Mouse (Mus musculus) kidney, embryonic 15.5 days (tissue): ENCODE data around the gene Plpp3. TPM values are rescaled to one million over a fixed set of nuclear protein-coding genes. Genes with fewer than 3 reads are reported as not detected.

ENCODE experiments used
- ATAC-seq: fragments of 200-750 bp; cut with Nextera tagmentation; replicated peaks from 2 replicates; pipeline ENCODE4 v1.8.0; 2017; ENCODE audit warnings: moderate TSS enrichment; ENCODE audit not compliant: low FRiP score
- H3K27ac ChIP-seq: fragments of 300-500 bp; sonication (generic); 2 replicates; pipeline ENCODE4 v1.5.1; 2015; ENCODE audit warnings: mild to moderate bottlenecking, inconsistent platforms
- H3K27me3 ChIP-seq: fragments of 300-500 bp; sonication (generic); 2 replicates; pipeline ENCODE4 v1.6.1; 2015; ENCODE audit warnings: inconsistent platforms
- H3K36me3 ChIP-seq: fragments of 300-500 bp; sonication (generic); 2 replicates; pipeline ENCODE4 v1.6.1; 2015; ENCODE audit warnings: inconsistent platforms
- H3K4me1 ChIP-seq: fragments of 300-500 bp; sonication (generic); 2 replicates; pipeline ENCODE4 v1.6.1; 2015; ENCODE audit warnings: inconsistent platforms
- H3K4me2 ChIP-seq: fragments of 300-500 bp; sonication (generic); 2 replicates; pipeline ENCODE4 v1.6.1; 2015; ENCODE audit warnings: moderate library complexity, mild to moderate bottlenecking, inconsistent platforms
- H3K4me3 ChIP-seq: fragments of 300-500 bp; sonication (generic); replicated peaks from 2 replicates; pipeline ENCODE4 v1.5.1; 2015; ENCODE audit warnings: mild to moderate bottlenecking, inconsistent platforms
- H3K9ac ChIP-seq: fragments of 300-500 bp; sonication (generic); 2 replicates; pipeline ENCODE4 v1.6.1; 2015; ENCODE audit warnings: mild to moderate bottlenecking, inconsistent platforms
- H3K9me3 ChIP-seq: fragments of 300-500 bp; sonication (generic); replicated peaks from 2 replicates; pipeline ENCODE4 v1.6.1; 2016; ENCODE audit warnings: inconsistent platforms
- WGBS: fragments of 180-500 bp; shearing (Covaris S2); methylation state at CpG from one replicate; pipeline ENCODE4 v1.1.7; 2015; ENCODE audit warnings: mixed read lengths; 5-methylcytosine and 5-hydroxymethylcytosine counted together
- polyA plus RNA-seq: library from polyadenylated mRNA; unstranded; fragments of >200 nt; fragmentation: Nextera tagmentation; extraction: Ambion mirVana; gene quantifications from 2 replicates; pipeline ENCODE4 v1.2.1, GENCODE M21; 2015

Gene Plpp3
- polyA plus RNA-seq, 1 experiment from 2014 or later = 65.5 TPM

- Histone ChIP-seq H3K4me3 (no peak overlapping the region), H3K9ac (no peak overlapping the region), H3K27me3 (no peaks in the 10 kb centered on the region), H3K9me3 (no peaks in the 10 kb centered on the region), H3K4me1 (no peaks in the 10 kb centered on the region), H3K4me2 (no peak overlapping the region), H3K36me3 (peaks cover 63% of the 10 kb centered on the region), H3K27ac (no peak overlapping the region)
- ATAC-seq = 0 out of 2 replicates have a peak, but pooled peaks have one; percentile 15
- 85% methylated on average over 8 of the region's 8 CpGs for WGBS
These were observed 73.0 kb downstream of the Plpp3 start for GRCm38 (mm10) chr4:105230127-105230526.

- H3K9me3 ChIP-seq = no peaks in the 10 kb centered on the region
- H3K27me3 ChIP-seq = no peaks in the 10 kb centered on the region
- no peaks in the 10 kb centered on the region for H3K36me3 ChIP-seq
- peaks cover 5% of the 10 kb centered on the region for H3K4me1 ChIP-seq
- H3K27ac ChIP-seq = no peak overlapping the region
- no peak overlapping the region for H3K4me3 ChIP-seq
- H3K9ac ChIP-seq = no peak overlapping the region
- 85% methylated on average over 7 of the region's 7 CpGs for WGBS
- ATAC-seq = no peak
- H3K4me2 ChIP-seq = no peak overlapping the region
These were observed 83.1 kb downstream of the Plpp3 start for GRCm38 (mm10) chr4:105240233-105240632.

DNA sequence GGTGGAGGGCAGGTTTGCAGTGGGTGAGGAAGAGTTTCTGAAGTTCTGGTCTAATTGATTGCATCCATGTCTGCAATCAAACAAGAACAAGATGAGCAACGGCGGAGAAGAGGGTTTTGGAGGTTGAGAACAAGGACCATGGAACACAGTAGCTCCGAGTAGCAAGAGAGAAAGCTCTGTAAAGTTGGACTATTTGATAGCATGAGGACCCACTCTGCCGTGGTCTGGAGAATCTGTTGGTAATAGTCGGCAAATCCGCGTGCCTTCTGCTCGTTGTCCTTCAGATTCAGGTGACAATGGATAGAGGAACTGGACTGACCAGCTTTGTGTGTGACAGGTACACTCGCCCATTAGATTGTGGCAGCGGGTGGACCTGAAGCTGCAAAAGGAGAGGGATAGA lies 87.8 kb downstream of the Plpp3 start:
- H3K4me2 ChIP-seq = peak overlapping the region; percentile 63
- H3K9ac ChIP-seq = no peak overlapping the region
- ATAC-seq = no peak
- 70% methylated on average over 10 of the region's 10 CpGs for WGBS
- peaks cover 19% of the 10 kb centered on the region for H3K4me1 ChIP-seq
- H3K27ac ChIP-seq = no peak overlapping the region
- H3K36me3 ChIP-seq = no peaks in the 10 kb centered on the region
- no peak overlapping the region for H3K4me3 ChIP-seq
- H3K27me3 ChIP-seq = 0 out of 2 replicates have a peak, but pooled peaks cover 4% of the 10 kb centered on the region
- no peaks in the 10 kb centered on the region for H3K9me3 ChIP-seq

DNA sequence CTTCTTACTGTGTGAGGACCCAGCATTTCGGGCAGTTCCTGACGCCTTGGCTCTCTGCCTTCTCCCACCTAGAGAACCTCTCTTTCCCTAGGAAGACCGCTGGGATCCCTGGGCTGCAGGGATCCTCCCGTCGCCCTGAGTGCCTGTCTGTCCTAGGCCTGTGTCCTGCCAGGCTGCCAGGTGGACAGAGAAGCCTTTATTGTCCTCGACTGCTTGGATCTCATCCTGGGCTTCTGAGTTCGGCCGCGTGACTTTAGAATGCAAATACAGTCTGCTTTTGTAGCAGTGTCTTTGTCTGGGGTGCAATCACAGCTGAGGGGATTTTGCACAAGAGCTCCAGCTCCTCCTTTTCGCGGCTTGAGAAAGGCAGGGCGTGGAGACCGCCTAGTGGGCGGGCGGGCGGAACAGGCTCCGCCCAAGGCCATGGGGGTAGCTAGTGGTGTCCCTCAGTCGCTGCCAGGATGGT lies 88.4 kb downstream of the Plpp3 start:
- H3K27me3 ChIP-seq = 0 out of 2 replicates have a peak, but pooled peaks cover 4% of the 10 kb centered on the region
- no peaks in the 10 kb centered on the region for H3K9me3 ChIP-seq
- H3K4me1 ChIP-seq = peaks cover 19% of the 10 kb centered on the region
- peak; percentile 81; the same call in 1 of the 2 replicates for ATAC-seq
- H3K36me3 ChIP-seq = no peaks in the 10 kb centered on the region
- 4% methylated on average over 18 of the region's 18 CpGs for WGBS
- 0 out of 2 replicates have a peak overlapping the region, but pooled peaks have one; percentile 11 for H3K27ac ChIP-seq
- peak overlapping the region; percentile 28 for H3K4me3 ChIP-seq
- peak overlapping the region; percentile 63 for H3K4me2 ChIP-seq
- H3K9ac ChIP-seq = peak overlapping the region; percentile 47

- Histone ChIP-seq H3K4me3 (no peak overlapping the region), H3K36me3 (no peaks in the 10 kb centered on the region), H3K27me3 (0 out of 2 replicates have a peak, but pooled peaks cover 4% of the 10 kb centered on the region), H3K9ac (no peak overlapping the region), H3K4me1 (peaks cover 19% of the 10 kb centered on the region), H3K27ac (no peak overlapping the region), H3K4me2 (no peak overlapping the region), H3K9me3 (no peaks in the 10 kb centered on the region)
- 79% methylated on average over 7 of the region's 7 CpGs for WGBS
- no peak for ATAC-seq
These were observed 89.2 kb downstream of the Plpp3 start for GRCm38 (mm10) chr4:105246331-105246730.

- Histone ChIP-seq H3K4me1 (peaks cover 28% of the 10 kb centered on the region), H3K4me3 (no peak overlapping the region), H3K27ac (no peak overlapping the region), H3K9ac (no peak overlapping the region), H3K36me3 (no peaks in the 10 kb centered on the region), H3K27me3 (0 out of 2 replicates have a peak, but pooled peaks cover 4% of the 10 kb centered on the region), H3K9me3 (no peaks in the 10 kb centered on the region), H3K4me2 (no peak overlapping the region)
- 79% methylated on average over 1 of the region's 1 CpGs for WGBS
- no peak for ATAC-seq
These were observed 91.0 kb downstream of the Plpp3 start for GRCm38 (mm10) chr4:105248161-105248560.

DNA sequence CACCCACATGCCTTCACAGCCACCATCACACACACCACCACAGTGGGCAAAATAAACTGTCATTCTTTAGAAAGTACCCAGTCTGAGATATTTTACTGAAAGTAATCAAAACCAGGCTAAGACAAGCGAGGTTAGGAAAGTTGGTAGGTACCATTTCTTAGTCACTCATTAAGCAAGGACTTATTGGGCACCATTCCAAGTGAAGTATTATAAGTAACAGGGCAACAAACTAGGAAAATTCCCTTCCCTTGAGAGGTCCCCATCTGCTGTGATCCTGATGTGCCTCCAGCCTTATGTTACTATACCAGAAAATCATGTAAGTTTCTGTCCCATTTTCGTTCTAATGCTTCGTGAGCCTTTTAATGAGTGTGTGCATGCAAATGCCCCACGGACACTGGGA lies 92.1 kb downstream of the Plpp3 start:
- Histone ChIP-seq H3K27me3 (0 out of 2 replicates have a peak, but pooled peaks cover 4% of the 10 kb centered on the region), H3K9ac (no peak overlapping the region), H3K36me3 (no peaks in the 10 kb centered on the region), H3K4me1 (peaks cover 31% of the 10 kb centered on the region), H3K27ac (peak overlapping the region; percentile 45), H3K4me3 (no peak overlapping the region), H3K9me3 (no peaks in the 10 kb centered on the region), H3K4me2 (no peak overlapping the region)
- WGBS = 86% methylated on average over 4 of the region's 4 CpGs
- ATAC-seq = no peak; the same call in 1 of the 2 replicates

DNA sequence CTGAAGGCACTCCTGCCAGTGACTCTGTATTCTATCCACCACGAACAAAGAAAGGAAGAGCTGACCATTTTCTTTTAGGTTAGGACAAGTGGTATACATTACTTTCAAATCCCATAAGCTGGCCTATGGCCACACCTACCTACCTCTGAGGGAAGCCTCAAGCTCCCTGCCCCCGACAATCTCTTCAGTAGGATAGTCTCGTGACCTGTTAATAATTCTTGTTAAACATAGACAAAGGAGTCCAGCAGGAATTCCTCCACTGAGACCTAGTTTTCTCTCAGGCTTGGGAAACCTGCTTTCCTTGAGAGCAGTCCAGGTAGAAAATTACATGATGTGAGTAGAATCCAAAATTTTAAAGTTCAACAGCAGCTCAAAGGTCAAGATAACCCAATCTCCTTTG lies 93.8 kb downstream of the Plpp3 start:
- 84% methylated on average over 3 of the region's 3 CpGs for WGBS
- ATAC-seq = 0 out of 2 replicates have a peak, but pooled peaks have one; percentile 40
- no peak overlapping the region for H3K9ac ChIP-seq
- H3K4me3 ChIP-seq = no peak overlapping the region
- no peaks in the 10 kb centered on the region for H3K9me3 ChIP-seq
- H3K4me2 ChIP-seq = no peak overlapping the region
- H3K27ac ChIP-seq = 0 out of 2 replicates have a peak overlapping the region, but pooled peaks have one; percentile 27
- 0 out of 2 replicates have a peak, but pooled peaks cover 4% of the 10 kb centered on the region for H3K27me3 ChIP-seq
- no peaks in the 10 kb centered on the region for H3K36me3 ChIP-seq
- H3K4me1 ChIP-seq = peaks cover 19% of the 10 kb centered on the region; the same call in 1 of the 2 replicates

- H3K27me3 ChIP-seq = no peaks in the 10 kb centered on the region
- no peaks in the 10 kb centered on the region for H3K9me3 ChIP-seq
- H3K4me3 ChIP-seq = no peak overlapping the region
- 73% methylated on average over 3 of the region's 3 CpGs for WGBS
- no peak overlapping the region for H3K4me2 ChIP-seq
- no peaks in the 10 kb centered on the region for H3K36me3 ChIP-seq
- H3K27ac ChIP-seq = no peak overlapping the region
- no peak for ATAC-seq
- H3K9ac ChIP-seq = no peak overlapping the region
- peaks cover 14% of the 10 kb centered on the region; the same call in 1 of the 2 replicates for H3K4me1 ChIP-seq
These were observed 94.9 kb downstream of the Plpp3 start for GRCm38 (mm10) chr4:105252044-105252443.

DNA sequence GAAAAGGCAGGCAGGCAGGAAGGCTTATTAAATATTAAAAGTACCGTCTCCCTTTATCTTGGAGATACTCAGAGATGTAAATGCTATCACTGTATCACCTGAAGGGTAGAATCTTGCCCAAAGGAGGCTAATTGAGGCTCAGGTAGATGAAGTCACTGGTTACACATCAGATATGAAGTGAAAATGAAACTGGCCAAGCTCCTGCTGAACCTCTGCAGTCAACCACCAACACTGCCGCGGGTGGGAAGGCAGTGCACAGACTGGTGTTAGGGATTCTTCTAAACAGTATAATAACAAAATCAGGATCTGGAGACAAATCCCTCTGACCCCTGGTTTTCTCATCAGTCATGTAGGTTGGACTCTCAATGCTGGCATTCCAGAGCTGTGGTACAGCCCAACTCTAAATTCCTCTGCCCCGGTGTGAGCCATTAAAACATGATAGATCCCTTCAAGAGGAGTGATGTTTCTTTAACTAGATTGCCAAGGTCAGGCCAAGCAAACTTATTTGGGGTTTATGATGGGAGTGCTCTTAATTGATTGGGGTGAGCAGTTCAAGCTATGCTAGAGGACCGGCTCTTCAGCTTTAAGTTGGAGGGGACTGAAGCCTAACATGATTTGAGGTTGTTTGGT lies 95.5 kb downstream of the Plpp3 start:
- Histone ChIP-seq H3K4me2 (no peak overlapping the region), H3K4me1 (peaks cover 14% of the 10 kb centered on the region; the same call in 1 of the 2 replicates), H3K4me3 (no peak overlapping the region), H3K27ac (no peak overlapping the region), H3K36me3 (no peaks in the 10 kb centered on the region), H3K9ac (no peak overlapping the region), H3K9me3 (no peaks in the 10 kb centered on the region), H3K27me3 (no peaks in the 10 kb centered on the region)
- ATAC-seq = no peak
- 35% methylated on average over 5 of the region's 5 CpGs for WGBS

DNA sequence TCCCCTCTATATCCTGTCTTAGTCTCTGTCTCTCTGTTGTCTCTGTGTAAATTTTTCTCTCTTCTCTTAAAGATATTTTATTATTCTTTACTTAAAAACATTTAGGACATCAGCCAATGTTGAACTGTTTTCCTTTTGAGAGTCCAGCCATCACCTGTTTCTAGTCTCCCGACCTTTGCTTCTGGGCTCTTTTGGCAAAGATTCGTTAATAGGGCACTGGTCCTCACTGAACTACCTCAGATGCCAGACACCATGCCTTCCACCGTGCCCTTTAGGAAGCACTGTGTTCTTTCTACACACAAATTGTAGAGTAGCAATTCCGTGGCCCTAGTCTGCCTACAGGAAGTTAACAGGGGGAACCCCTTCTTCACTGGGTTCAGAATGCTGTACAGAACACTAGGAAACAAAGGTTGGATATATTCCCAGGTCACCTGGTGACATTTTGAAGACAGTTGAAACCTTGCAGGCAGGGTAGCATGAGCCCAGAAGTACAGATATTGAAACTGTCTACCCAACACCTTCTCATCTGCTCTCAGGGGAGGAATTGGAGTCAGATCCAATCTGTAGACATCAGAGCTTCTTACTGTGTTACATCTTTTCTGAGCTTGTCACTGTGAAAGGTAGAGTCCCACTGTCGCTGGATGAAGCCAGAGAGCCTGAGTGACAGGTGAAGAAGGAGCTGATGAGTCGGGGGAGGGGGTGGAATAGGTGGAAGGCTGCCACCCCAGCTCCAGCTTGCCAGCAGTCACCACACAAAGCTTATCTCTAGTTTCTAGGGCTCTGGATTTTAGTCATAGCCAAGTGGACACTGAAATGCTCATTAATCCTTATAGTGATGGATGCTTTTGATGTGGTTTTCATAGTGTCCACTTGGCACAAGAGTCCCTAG lies 96.5 kb downstream of the Plpp3 start:
- 73% methylated on average over 6 of the region's 6 CpGs for WGBS

DNA sequence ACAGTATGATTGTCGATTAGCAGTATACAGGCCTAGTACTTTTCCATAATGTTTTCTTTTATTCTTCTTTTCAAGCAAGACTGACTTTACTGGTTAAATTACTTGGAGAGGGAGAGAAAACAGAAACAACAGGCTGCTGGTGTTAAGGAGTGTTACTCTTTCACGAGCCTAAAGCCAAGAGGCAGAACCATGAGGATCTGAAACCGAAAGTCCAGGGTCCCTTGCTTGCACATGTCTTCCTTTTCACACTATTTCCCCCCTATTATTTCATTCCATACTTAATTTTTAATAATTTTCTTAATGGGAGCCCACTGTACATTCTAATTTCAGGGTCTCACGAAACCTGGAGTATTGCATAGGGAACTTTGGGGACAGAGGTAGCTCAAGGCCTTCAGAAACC lies 97.2 kb downstream of the Plpp3 start:
- Histone ChIP-seq H3K4me1 (peaks cover 14% of the 10 kb centered on the region; the same call in 1 of the 2 replicates), H3K4me2 (no peak overlapping the region), H3K4me3 (no peak overlapping the region), H3K27ac (no peak overlapping the region), H3K27me3 (no peaks in the 10 kb centered on the region), H3K9me3 (no peaks in the 10 kb centered on the region), H3K9ac (no peak overlapping the region), H3K36me3 (no peaks in the 10 kb centered on the region)
- ATAC-seq = no peak
- 89% methylated on average over 4 of the region's 4 CpGs for WGBS

More for the DNA sequence above, 96.5 kb downstream of the Plpp3 start:
- H3K27ac ChIP-seq = no peak overlapping the region
- H3K36me3 ChIP-seq = no peaks in the 10 kb centered on the region
- H3K4me1 ChIP-seq = peaks cover 14% of the 10 kb centered on the region; the same call in 1 of the 2 replicates
- H3K9me3 ChIP-seq = no peaks in the 10 kb centered on the region
- no peak overlapping the region for H3K9ac ChIP-seq
- H3K4me2 ChIP-seq = no peak overlapping the region
- no peak for ATAC-seq
- H3K4me3 ChIP-seq = no peak overlapping the region
- no peaks in the 10 kb centered on the region for H3K27me3 ChIP-seq
